Mouse (Mus musculus): ENCODE measurements around the gene Snrnp27.

The Snrnp27 gene

GRCm38 (mm10) chr6:86665076-86665475 lies 19.2 kb downstream of the Snrnp27 start:
- DNase-seq (ENCODE audit: low read depth, low spot score): no peak

- no peak for DNase-seq (ENCODE audit: low read depth, low spot score)
Measured at GRCm38 (mm10) chr6:86660161-86660877, 24.0 kb downstream of the Snrnp27 start.

GRCm38 (mm10) chr6:86658501-86658900 lies 25.8 kb downstream of the Snrnp27 start:
- no peak for DNase-seq (ENCODE audit: low read depth, low spot score)

- no peak for DNase-seq (ENCODE audit: low read depth, low spot score)
Measured at GRCm38 (mm10) chr6:86654270-86654916, 29.9 kb downstream of the Snrnp27 start.

GRCm38 (mm10) chr6:86653026-86653425 lies 31.3 kb downstream of the Snrnp27 start:
- DNase-seq (ENCODE audit: low read depth, low spot score): no peak

- DNase-seq (ENCODE audit: low read depth, low spot score): no peak
Measured at GRCm38 (mm10) chr6:86646143-86646542, 38.2 kb downstream of the Snrnp27 start.

- DNase-seq (ENCODE audit: low read depth, low spot score): no peak
Measured at GRCm38 (mm10) chr6:86645551-86645950, 38.8 kb downstream of the Snrnp27 start.

GRCm38 (mm10) chr6:86644775-86645400 lies 39.4 kb downstream of the Snrnp27 start:
- no peak for DNase-seq (ENCODE audit: low read depth, low spot score)

- no peak for DNase-seq (ENCODE audit: low read depth, low spot score)
Measured at GRCm38 (mm10) chr6:86641716-86642115, 42.6 kb downstream of the Snrnp27 start.

GRCm38 (mm10) chr6:86640776-86641175 lies 43.5 kb downstream of the Snrnp27 start:
- no peak for DNase-seq (ENCODE audit: low read depth, low spot score)

GRCm38 (mm10) chr6:86640161-86640560 lies 44.2 kb downstream of the Snrnp27 start:
- no peak for DNase-seq (ENCODE audit: low read depth, low spot score)

GRCm38 (mm10) chr6:86639180-86640160 lies 44.9 kb downstream of the Snrnp27 start:
- DNase-seq (ENCODE audit: low read depth, low spot score): no peak

- no peak for DNase-seq (ENCODE audit: low read depth, low spot score)
Measured at GRCm38 (mm10) chr6:86638434-86638833, 45.9 kb downstream of the Snrnp27 start.

GRCm38 (mm10) chr6:86637860-86638259 lies 46.5 kb downstream of the Snrnp27 start:
- no peak for DNase-seq (ENCODE audit: low read depth, low spot score)

GRCm38 (mm10) chr6:86637171-86637835 lies 47.0 kb downstream of the Snrnp27 start:
- DNase-seq (ENCODE audit: low read depth, low spot score): no peak

GRCm38 (mm10) chr6:86636495-86636894 lies 47.8 kb downstream of the Snrnp27 start:
- DNase-seq (ENCODE audit: low read depth, low spot score): no peak

- DNase-seq (ENCODE audit: low read depth, low spot score): no peak
Measured at GRCm38 (mm10) chr6:86630141-86630540, 54.2 kb downstream of the Snrnp27 start.

- DNase-seq (ENCODE audit: low read depth, low spot score): no peak
Measured at GRCm38 (mm10) chr6:86627946-86628345, 56.4 kb downstream of the Snrnp27 start, which contains the start of gene Asprv1. Gene Asprv1 (plus strand): TSS chr6:86628164.
